Mouse (Mus musculus) liver, embryonic 14.5 days (tissue): ENCODE measurements at regions not wholly inside any gene's neighbourhood (a gene's known extent, or its start where the extent isn't known, plus 50 kb on each side); places are given as distances from the start of the nearest gene placed in this dataset.

Experiments
- CTCF ChIP-seq: IDR thresholded peaks from 2 replicates; pipeline ENCODE4 v1.5.1; 2016; ENCODE audit warnings: antibody characterized with exemption, low read depth, control low read depth
- EP300 ChIP-seq: IDR thresholded peaks from 2 replicates; pipeline ENCODE4 v1.6.1; 2016; ENCODE audit warnings: antibody characterized with exemption, low read depth

- TF ChIP-seq CTCF (no peak), EP300 (no peak)
These were observed 313.3 kb downstream of the Qdpr start for GRCm38 (mm10) chr5:45136696-45137095.
